Mouse (Mus musculus) stomach, postnatal 0 days (tissue): Measurements from ENCODE around the gene Gm43552. TPM values are rescaled to one million over a fixed set of nuclear protein-coding genes. Genes with fewer than 3 reads are reported as not detected.
A peak's percentile ranks its signal among the peaks of the same experiment; 100 is the strongest.
"Not testable (repeated sequence)": the region's sequence is repeated elsewhere in the genome, so short reads cannot be mapped to it uniquely, and the experiment has no call there.

Source experiments
- ATAC-seq: fragments of 200-750 bp; cut with Nextera tagmentation; 2 replicates; pipeline ENCODE4 v1.8.0; 2017; ENCODE audit not compliant: low FRiP score, low TSS enrichment
- DNase-seq: peaks from one replicate; pipeline ENCODE4 v3.0.0-alpha.2; 2016; ENCODE audit warnings: low spot score
- H3K27ac ChIP-seq: fragments of 300-500 bp; sonication (generic); replicated peaks from 2 replicates; pipeline ENCODE4 v1.5.1; 2014; ENCODE audit warnings: mild to moderate bottlenecking, control low read depth
- H3K27me3 ChIP-seq: fragments of 300-500 bp; sonication (generic); 2 replicates; pipeline ENCODE4 v1.6.1; 2014; ENCODE audit warnings: low read length; ENCODE audit not compliant: control insufficient read depth, insufficient read depth
- H3K36me3 ChIP-seq: fragments of 300-500 bp; sonication (generic); 2 replicates; pipeline ENCODE4 v1.6.1; 2014; ENCODE audit warnings: low read length, mixed read lengths; ENCODE audit not compliant: control insufficient read depth, insufficient read depth
- H3K4me1 ChIP-seq: fragments of 300-500 bp; sonication (generic); replicated peaks from 2 replicates; pipeline ENCODE4 v1.6.1; 2014; ENCODE audit warnings: antibody characterized with exemption; ENCODE audit not compliant: control insufficient read depth, insufficient read depth
- H3K4me2 ChIP-seq: fragments of 300-500 bp; sonication (generic); replicated peaks from 2 replicates; pipeline ENCODE4 v1.6.1; 2014; ENCODE audit warnings: low read depth, mild to moderate bottlenecking, control low read depth, moderate library complexity
- H3K4me3 ChIP-seq: fragments of 300-500 bp; sonication (generic); 2 replicates; pipeline ENCODE4 v1.5.1; 2014; ENCODE audit warnings: low read depth, low read length, control low read depth
- H3K9ac ChIP-seq: fragments of 300-500 bp; sonication (generic); 2 replicates; pipeline ENCODE4 v1.6.1; 2014; ENCODE audit warnings: mild to moderate bottlenecking, low read length, control low read depth, mixed read lengths
- H3K9me3 ChIP-seq: fragments of 300-500 bp; sonication (generic); 2 replicates; pipeline ENCODE4 v1.6.1; 2016; ENCODE audit warnings: low read length; ENCODE audit not compliant: control insufficient read depth
- CTCF ChIP-seq: IDR thresholded peaks from 2 replicates; pipeline ENCODE4 v1.5.1; 2016; ENCODE audit warnings: antibody characterized with exemption, low read depth, mild to moderate bottlenecking, moderate library complexity
- EP300 ChIP-seq: optimal IDR thresholded peaks from 2 replicates; pipeline ENCODE3; 2016; ENCODE audit warnings: antibody characterized with exemption
- WGBS: fragments of 180-500 bp; shearing (Covaris S2); extraction: QIAGEN DNeasy Blood & Tissue Kit; methylation state at CpG from one replicate; pipeline ENCODE4 v1.1.7; 2014; 5-methylcytosine and 5-hydroxymethylcytosine counted together
- polyA plus RNA-seq: library from polyadenylated mRNA; unstranded; fragments of >200 nt; fragmentation: Nextera tagmentation; extraction: Ambion mirVana; gene quantifications from 2 replicates; pipeline ENCODE4 v1.2.1, GENCODE M21; 2015

Gene Gm43552
- polyA plus RNA-seq, 1 experiment from 2014 or later = not detected

GRCm38 (mm10) chr5:65536751-65537419 is 44.3 kb upstream of the Gm43552 start, which contains the start of the genes Smim14 and Ube2k:
Gene Smim14 (minus strand): TSS chr5:65537184.
Gene Ube2k (plus strand): TSS chr5:65537233.
- H3K4me2 ChIP-seq = peak within 1 kb of the TSS; percentile 66
- H3K9me3 ChIP-seq = no peaks in the 10 kb centered on the region
- whole genome bisulfite sequencing = under 1% methylated on average over 65 of the region's 66 CpGs
- DNase-seq (peak; percentile 94), ATAC-seq (peak; percentile 99)
- H3K27ac ChIP-seq = peak within 1 kb of the TSS; percentile 99
- H3K4me1 ChIP-seq = no peaks in the 10 kb centered on the region
- TF ChIP-seq EP300 (no peak), CTCF (peak; percentile 35)
- H3K4me3 ChIP-seq = peak within 1 kb of the TSS; percentile 95
- H3K27me3 ChIP-seq = no peaks in the 10 kb centered on the region
- H3K36me3 ChIP-seq = no peaks in the 10 kb centered on the region
- peak within 1 kb of the TSS; percentile 94 for H3K9ac ChIP-seq

DNA sequence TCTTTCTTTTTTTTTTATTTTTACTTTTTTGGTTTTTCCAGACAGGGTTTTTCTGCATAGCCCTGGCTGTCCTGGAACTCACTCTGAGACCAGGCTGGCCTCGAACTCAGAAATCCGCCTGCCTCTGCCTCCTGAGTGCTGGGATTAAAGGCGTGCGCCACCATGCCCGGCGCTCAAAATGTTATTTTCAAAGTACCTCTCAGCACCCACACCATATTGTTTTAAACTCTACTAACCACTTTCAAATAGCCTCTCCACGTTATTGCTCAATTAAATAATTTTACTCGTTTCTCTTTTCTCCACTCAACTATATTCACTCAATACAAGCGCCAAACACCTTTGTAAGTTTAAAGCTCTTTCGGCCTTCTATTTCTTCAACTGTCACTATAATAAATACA is 43.4 kb upstream of the Gm43552 start:
- H3K36me3 ChIP-seq = not testable (repeated sequence)

DNA sequence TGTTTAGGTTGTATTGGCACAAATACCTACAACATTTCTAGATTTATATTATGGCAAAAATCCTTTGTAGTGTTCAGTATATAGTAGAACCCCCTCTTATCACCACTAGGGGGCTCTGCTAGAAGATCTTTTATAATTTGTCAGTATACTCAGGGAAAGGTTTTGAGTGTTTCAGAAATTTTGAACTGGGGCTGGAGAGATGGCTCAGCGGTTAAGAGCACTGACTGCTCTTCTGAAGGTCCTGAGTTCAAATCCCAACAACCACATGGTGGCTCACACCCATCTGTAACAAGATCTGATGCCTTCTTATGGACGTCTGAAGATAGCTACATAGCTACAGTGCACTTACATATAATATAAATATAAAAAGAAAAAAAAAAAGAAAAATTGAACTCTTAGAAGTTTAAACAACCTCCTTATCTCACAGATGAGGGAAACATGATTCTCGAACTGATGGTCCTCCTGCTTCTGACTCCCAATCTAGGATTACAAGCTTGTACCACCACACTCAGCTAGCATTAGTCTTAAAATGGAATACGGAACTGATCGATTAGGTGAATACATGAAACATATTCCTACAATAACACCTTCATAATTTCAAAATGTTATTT is 42.9 kb upstream of the Gm43552 start:
- H3K4me1 ChIP-seq = no peaks in the 10 kb centered on the region
- no peaks in the 10 kb centered on the region for H3K27me3 ChIP-seq
- no peaks in the 10 kb centered on the region for H3K9me3 ChIP-seq
- WGBS = 57% methylated on average over 5 of the region's 5 CpGs
- no peak overlapping the region for H3K4me2 ChIP-seq
- no peak overlapping the region for H3K9ac ChIP-seq
- DNase-seq (no peak), ATAC-seq (no peak)
- no peak for TF ChIP-seq EP300
- TF ChIP-seq CTCF = peak; percentile 75
- no peak overlapping the region for H3K4me3 ChIP-seq
- H3K27ac ChIP-seq = no peak overlapping the region
- H3K36me3 ChIP-seq = no peaks in the 10 kb centered on the region

More for the DNA sequence above, 43.4 kb upstream of the Gm43552 start:
- H3K9me3 ChIP-seq, H3K4me1 ChIP-seq, H3K27me3 ChIP-seq, DNase-seq, ATAC-seq: not testable (repeated sequence)
- 67% methylated on average over 10 of the region's 10 CpGs for WGBS
- Histone ChIP-seq H3K4me3 (peak overlapping the region; percentile 95), H3K4me2 (peak overlapping the region; percentile 66), H3K27ac (peak overlapping the region; percentile 99), H3K9ac (peak overlapping the region; percentile 94)

DNA sequence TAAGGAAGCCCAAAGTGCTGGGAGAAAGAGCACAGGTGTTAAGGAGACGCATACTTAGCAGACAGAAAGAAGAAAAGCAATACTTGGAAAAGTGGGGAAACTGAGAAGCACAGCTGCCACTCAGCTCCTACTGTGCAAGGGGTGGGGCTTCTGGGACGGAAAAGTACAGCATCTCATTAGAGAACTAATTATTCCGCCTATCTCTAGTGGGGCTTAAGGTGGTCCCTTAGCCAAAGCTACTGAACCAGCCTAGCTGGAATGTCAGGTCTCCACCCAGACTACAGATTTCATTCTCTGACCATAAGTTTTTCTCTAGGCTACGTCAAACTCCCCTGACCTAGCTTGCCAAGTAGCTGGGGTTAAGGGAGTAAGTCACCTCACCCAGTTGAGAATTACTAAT is 41.9 kb upstream of the Gm43552 start:
- no peak overlapping the region for H3K9ac ChIP-seq
- H3K4me3 ChIP-seq = no peak overlapping the region
- no peaks in the 10 kb centered on the region for H3K27me3 ChIP-seq
- H3K27ac ChIP-seq = peak overlapping the region; percentile 20; the same call in 1 of the 2 replicates
- no peaks in the 10 kb centered on the region for H3K36me3 ChIP-seq
- TF ChIP-seq EP300 (no peak), CTCF (no peak)
- WGBS = 51% methylated on average over 4 of the region's 4 CpGs
- H3K4me1 ChIP-seq = no peaks in the 10 kb centered on the region
- ATAC-seq (no peak), DNase-seq (no peak)
- no peaks in the 10 kb centered on the region for H3K9me3 ChIP-seq
- H3K4me2 ChIP-seq = no peak overlapping the region

DNA sequence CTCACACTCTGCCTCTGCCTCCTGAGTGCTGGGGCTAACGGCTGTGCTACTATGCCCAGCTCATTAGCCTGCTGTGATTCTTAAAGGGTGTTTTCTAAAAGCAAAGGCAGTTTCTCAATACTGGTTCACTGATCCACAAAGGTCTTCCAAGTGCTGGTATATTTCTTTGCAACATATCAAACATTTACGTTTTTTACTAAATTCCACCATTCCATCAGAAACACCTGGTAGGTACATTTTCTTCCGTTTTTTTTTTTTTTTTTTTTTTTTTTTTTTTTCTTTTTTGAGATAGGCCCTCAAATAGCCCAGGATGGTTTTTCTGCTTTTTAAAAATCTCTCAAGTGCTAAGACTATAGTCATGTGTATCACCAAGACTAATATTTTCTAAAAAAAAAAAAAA is 38.6 kb upstream of the Gm43552 start:
- Histone ChIP-seq H3K27me3 (no peaks in the 10 kb centered on the region), H3K36me3 (no peaks in the 10 kb centered on the region), H3K9ac (no peak overlapping the region), H3K4me2 (no peak overlapping the region), H3K9me3 (no peaks in the 10 kb centered on the region), H3K4me1 (no peaks in the 10 kb centered on the region), H3K27ac (no peak overlapping the region), H3K4me3 (no peak overlapping the region)
- DNase-seq = no peak
- ATAC-seq = no peak
- TF ChIP-seq EP300 (no peak), CTCF (no peak)
- WGBS = 83% methylated on average over 3 of the region's 3 CpGs
